Mouse (Mus musculus) kidney, postnatal 0 days (tissue): Measurements from ENCODE around the gene Ndrg3. TPM values are rescaled to one million over a fixed set of nuclear protein-coding genes. Genes with fewer than 3 reads are reported as not detected.
"Not testable (repeated sequence)": the region's sequence is repeated elsewhere in the genome, so short reads cannot be mapped to it uniquely, and the experiment has no call there.

Experiments
- ATAC-seq: fragments of 200-750 bp; cut with Nextera tagmentation; replicated peaks from 2 replicates; pipeline ENCODE4 v1.8.0; 2017; ENCODE audit warnings: low read depth, moderate number of reproducible peaks, moderate TSS enrichment, moderate library complexity; ENCODE audit not compliant: low FRiP score
- DNase-seq: peaks from one replicate; pipeline ENCODE4 v3.0.0-alpha.2; 2016; ENCODE audit warnings: low spot score
- H3K27ac ChIP-seq: fragments of 300-500 bp; sonication (generic); 2 replicates; pipeline ENCODE4 v1.5.1; 2014; ENCODE audit warnings: mild to moderate bottlenecking
- H3K27me3 ChIP-seq: fragments of 300-500 bp; sonication (generic); 2 replicates; pipeline ENCODE4 v1.6.1; 2014; ENCODE audit warnings: low read length, mixed read lengths; ENCODE audit not compliant: insufficient read depth
- H3K36me3 ChIP-seq: fragments of 300-500 bp; sonication (generic); 2 replicates; pipeline ENCODE4 v1.6.1; 2014; ENCODE audit warnings: low read length, mixed read lengths; ENCODE audit not compliant: insufficient read depth
- H3K4me1 ChIP-seq: fragments of 300-500 bp; sonication (generic); replicated peaks from 2 replicates; pipeline ENCODE4 v1.6.1; 2014; ENCODE audit warnings: antibody characterized with exemption, low read length, mixed read lengths; ENCODE audit not compliant: insufficient read depth
- H3K4me2 ChIP-seq: fragments of 300-500 bp; sonication (generic); 2 replicates; pipeline ENCODE4 v1.6.1; 2014; ENCODE audit warnings: mild to moderate bottlenecking, low read length, moderate library complexity, mixed read lengths
- H3K4me3 ChIP-seq: fragments of 300-500 bp; sonication (generic); replicated peaks from 2 replicates; pipeline ENCODE4 v1.5.1; 2014; ENCODE audit warnings: low read depth, low read length
- H3K9ac ChIP-seq: fragments of 300-500 bp; sonication (generic); 2 replicates; pipeline ENCODE4 v1.6.1; 2014; ENCODE audit warnings: low read depth, low read length
- H3K9me3 ChIP-seq: fragments of 300-500 bp; sonication (generic); replicated peaks from 2 replicates; pipeline ENCODE4 v1.6.1; 2016; ENCODE audit warnings: low read length, inconsistent platforms, mixed read lengths
- CTCF ChIP-seq: IDR thresholded peaks from 2 replicates; pipeline ENCODE4 v1.5.1; 2016; ENCODE audit warnings: antibody characterized with exemption, low read depth, mild to moderate bottlenecking, moderate library complexity
- WGBS: fragments of 180-500 bp; shearing (Covaris S2); extraction: QIAGEN DNeasy Blood & Tissue Kit; methylation state at CpG from one replicate; pipeline ENCODE4 v1.1.7; 2014; 5-methylcytosine and 5-hydroxymethylcytosine counted together
- polyA plus RNA-seq: library from polyadenylated mRNA; unstranded; fragments of >200 nt; fragmentation: Nextera tagmentation; extraction: Ambion mirVana; gene quantifications from 2 replicates; pipeline ENCODE4 v1.2.1, GENCODE M21; 2015

Gene Ndrg3
- polyA plus RNA-seq, 1 experiment from 2014 or later: 45.8 TPM

DNA sequence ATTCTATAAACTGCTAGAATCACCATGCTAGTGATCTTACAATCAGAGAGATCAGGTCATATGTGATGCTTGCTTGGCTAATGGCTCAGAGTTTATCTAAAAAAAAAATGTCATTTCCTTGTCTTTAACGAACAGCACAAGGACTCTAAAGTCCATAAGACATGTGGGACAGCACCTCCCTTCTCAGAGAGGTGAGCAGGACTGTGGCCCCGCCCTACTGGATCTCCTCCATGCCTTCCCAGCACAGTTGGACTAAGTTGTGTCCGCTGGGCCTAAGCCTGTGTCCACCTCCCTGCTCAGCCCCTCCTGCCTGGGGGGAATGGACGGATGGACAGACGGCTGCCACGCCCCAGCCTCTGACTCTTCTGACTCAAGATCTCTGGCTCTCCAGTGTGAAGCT, 56.9 kb downstream of the Ndrg3 start:
- TF ChIP-seq CTCF: no peak
- Histone ChIP-seq H3K9me3 (no peaks in the 10 kb centered on the region), H3K27ac (no peak overlapping the region), H3K4me2 (no peak overlapping the region), H3K4me3 (no peak overlapping the region), H3K27me3 (no peaks in the 10 kb centered on the region), H3K36me3 (no peaks in the 10 kb centered on the region), H3K9ac (no peak overlapping the region), H3K4me1 (no peaks in the 10 kb centered on the region)
- 81% methylated on average over 6 of the region's 6 CpGs for WGBS
- no peak for DNase-seq
- ATAC-seq: no peak

DNA sequence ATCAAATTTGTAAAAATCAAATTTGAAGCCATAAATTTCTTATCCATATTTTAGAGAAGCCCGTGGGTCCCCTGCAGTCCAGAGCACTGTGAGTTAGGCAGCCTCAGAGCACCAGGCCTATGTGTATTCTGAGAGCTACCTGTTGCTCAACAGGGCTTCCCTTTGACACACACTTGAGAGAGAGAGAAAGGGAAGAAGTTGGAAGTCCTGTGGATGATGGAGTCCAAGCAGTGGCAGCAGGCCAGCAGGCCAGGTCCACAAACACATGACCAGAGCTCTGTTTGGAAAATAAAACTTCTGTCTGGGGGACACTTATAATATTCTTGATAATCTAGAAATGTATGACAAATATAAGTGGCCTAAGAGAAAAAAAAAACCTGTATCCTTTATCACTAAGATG, 58.4 kb downstream of the Ndrg3 start:
- ATAC-seq (no peak), DNase-seq (no peak)
- Histone ChIP-seq H3K27ac (no peak overlapping the region), H3K4me3 (no peak overlapping the region), H3K27me3 (no peaks in the 10 kb centered on the region), H3K9ac (no peak overlapping the region), H3K9me3 (no peaks in the 10 kb centered on the region), H3K4me1 (no peaks in the 10 kb centered on the region), H3K36me3 (no peaks in the 10 kb centered on the region), H3K4me2 (no peak overlapping the region)
- no peak for TF ChIP-seq CTCF
- WGBS: 98% methylated on average over 1 of the region's 1 CpGs

DNA sequence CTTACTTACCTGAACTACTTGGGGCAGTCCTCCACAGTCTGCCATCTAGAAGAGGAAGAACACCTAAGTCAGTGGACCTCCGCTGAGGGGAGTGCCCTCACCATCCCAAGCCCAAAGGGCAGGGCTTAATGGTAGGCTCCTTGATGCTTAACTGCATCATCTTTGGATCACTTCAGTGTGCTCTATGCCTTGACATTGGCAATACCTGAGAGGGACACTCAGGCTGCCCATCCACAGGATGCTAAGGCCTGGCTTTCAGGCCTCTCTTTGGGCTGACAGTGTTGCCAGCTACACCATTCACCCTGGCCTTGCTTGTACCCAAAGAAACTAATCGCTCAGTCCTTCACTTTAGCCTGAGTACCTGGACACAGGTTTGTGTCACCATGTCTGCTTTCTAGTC, 60.4 kb downstream of the Ndrg3 start:
- no peaks in the 10 kb centered on the region for H3K4me1 ChIP-seq
- no peak overlapping the region for H3K4me2 ChIP-seq
- no peak overlapping the region for H3K4me3 ChIP-seq
- no peak for ATAC-seq
- H3K9ac ChIP-seq: no peak overlapping the region
- H3K9me3 ChIP-seq: no peaks in the 10 kb centered on the region
- no peak overlapping the region for H3K27ac ChIP-seq
- 0 out of 2 replicates have a peak, but pooled peaks cover 7% of the 10 kb centered on the region for H3K36me3 ChIP-seq
- no peak for DNase-seq
- 92% methylated on average over 2 of the region's 2 CpGs for WGBS
- no peaks in the 10 kb centered on the region for H3K27me3 ChIP-seq
- TF ChIP-seq CTCF: no peak

DNA sequence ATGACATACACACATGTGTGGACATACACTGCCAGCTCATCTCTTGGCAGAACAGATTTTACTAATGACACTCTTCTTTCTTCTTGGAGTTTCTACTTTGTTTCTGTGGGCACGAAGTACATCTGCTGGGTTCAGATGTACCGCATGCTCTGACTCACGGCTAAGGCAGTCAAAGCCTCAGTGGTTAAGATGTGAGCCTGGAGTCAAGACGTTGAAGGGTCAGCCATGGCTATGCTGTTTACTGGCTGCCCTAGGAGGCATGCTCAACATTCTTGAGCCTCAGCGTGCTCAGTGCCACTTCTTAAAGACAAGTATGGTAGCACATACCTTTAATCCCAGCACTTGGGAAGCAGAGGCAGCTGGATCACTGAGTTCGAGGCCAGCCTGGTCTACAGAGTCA, 61.3 kb downstream of the Ndrg3 start:
- TF ChIP-seq CTCF: no peak
- 94% methylated on average over 6 of the region's 6 CpGs for WGBS
- Histone ChIP-seq H3K4me1 (no peaks in the 10 kb centered on the region), H3K4me2 (no peak overlapping the region), H3K9ac (no peak overlapping the region), H3K27me3 (no peaks in the 10 kb centered on the region), H3K36me3 (0 out of 2 replicates have a peak, but pooled peaks cover 7% of the 10 kb centered on the region), H3K4me3 (no peak overlapping the region), H3K9me3 (no peaks in the 10 kb centered on the region), H3K27ac (no peak overlapping the region)
- ATAC-seq: no peak
- no peak for DNase-seq

DNA sequence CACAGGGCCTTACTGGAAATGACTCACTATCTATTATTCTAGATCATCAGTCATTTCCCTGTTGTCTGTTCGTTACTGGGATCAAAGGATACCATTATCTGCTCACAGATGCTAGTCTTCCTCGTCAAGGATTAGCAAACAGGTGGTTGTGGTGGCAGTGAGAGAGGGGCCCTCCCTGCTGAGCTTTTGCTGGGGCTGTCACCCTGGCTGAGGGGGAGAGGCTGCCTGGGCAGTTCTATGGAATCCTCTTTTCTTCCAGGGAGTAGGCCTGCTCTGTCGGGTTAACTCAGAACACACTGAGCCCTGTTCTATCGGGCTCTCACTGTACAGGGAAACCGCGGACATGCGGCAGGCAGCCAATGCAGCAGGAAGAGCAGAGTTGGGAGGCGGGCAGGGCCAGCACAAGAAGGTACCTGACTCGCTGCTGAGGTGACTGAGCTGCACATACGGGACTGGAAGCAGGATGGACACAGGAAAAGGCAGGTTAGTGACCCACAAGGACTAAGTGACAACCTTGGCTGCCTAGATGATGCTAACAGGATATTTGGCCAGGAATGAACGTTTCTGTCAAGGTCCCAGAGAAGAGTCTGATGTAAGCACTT, 62.2 kb downstream of the Ndrg3 start:
- ATAC-seq (no peak), DNase-seq (no peak)
- Histone ChIP-seq H3K27me3 (no peaks in the 10 kb centered on the region), H3K9me3 (no peaks in the 10 kb centered on the region), H3K36me3 (0 out of 2 replicates have a peak, but pooled peaks cover 7% of the 10 kb centered on the region), H3K27ac (no peak overlapping the region), H3K4me2 (no peak overlapping the region), H3K4me3 (no peak overlapping the region), H3K4me1 (no peaks in the 10 kb centered on the region), H3K9ac (no peak overlapping the region)
- 63% methylated on average over 11 of the region's 11 CpGs for WGBS
- no peak for TF ChIP-seq CTCF

DNA sequence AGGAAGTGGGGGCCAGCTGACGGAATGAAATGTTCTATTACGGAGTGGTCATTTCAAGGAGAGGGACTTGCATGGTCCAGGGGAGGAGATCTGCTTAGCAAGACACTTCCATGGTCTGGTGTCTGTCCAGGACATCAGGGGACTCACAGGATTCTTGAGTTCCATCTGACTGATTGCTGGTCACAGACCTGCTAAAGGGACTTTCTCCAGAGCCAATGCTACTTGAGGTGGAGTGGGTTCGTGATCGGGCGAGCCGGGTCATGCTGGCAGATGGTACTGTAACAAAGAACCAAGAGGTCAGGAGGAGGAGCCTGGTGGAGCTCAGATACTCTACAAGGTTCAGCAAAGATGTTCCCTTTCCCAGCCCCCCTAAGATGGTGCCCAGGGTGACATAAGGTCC, 63.2 kb downstream of the Ndrg3 start:
- WGBS: 91% methylated on average over 6 of the region's 6 CpGs
- H3K36me3 ChIP-seq: 0 out of 2 replicates have a peak, but pooled peaks cover 7% of the 10 kb centered on the region
- no peak overlapping the region for H3K27ac ChIP-seq
- TF ChIP-seq CTCF: no peak
- H3K4me2 ChIP-seq: no peak overlapping the region
- ATAC-seq (no peak), DNase-seq (no peak)
- H3K4me1 ChIP-seq: no peaks in the 10 kb centered on the region
- H3K9me3 ChIP-seq: no peaks in the 10 kb centered on the region
- no peak overlapping the region for H3K9ac ChIP-seq
- no peaks in the 10 kb centered on the region for H3K27me3 ChIP-seq
- H3K4me3 ChIP-seq: no peak overlapping the region

DNA sequence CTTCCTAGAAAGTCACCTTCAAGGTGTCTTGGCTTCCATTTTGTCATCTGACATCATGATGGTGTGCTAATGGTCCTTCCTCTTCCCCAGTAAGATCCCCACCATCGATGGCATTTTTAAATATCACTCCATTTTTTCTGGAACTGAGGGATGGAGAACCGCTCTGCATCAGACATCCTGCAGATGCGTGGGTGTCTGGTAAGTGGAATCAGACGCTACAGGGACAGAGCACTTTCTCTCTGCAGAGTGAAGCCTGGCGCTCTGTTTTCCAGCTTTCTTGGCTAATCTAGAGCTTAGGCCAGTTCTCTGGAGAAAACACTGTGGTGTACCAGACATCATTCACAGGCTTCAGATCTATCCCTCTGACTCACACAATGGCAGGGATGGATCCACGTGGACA, 64.2 kb downstream of the Ndrg3 start:
- no peak overlapping the region for H3K9ac ChIP-seq
- H3K9me3 ChIP-seq: no peaks in the 10 kb centered on the region
- 90% methylated on average over 6 of the region's 6 CpGs for WGBS
- H3K4me2 ChIP-seq: no peak overlapping the region
- no peak overlapping the region for H3K4me3 ChIP-seq
- no peaks in the 10 kb centered on the region for H3K4me1 ChIP-seq
- 0 out of 2 replicates have a peak, but pooled peaks cover 7% of the 10 kb centered on the region for H3K36me3 ChIP-seq
- DNase-seq: no peak
- H3K27ac ChIP-seq: no peak overlapping the region
- TF ChIP-seq CTCF: no peak
- no peaks in the 10 kb centered on the region for H3K27me3 ChIP-seq
- no peak for ATAC-seq

DNA sequence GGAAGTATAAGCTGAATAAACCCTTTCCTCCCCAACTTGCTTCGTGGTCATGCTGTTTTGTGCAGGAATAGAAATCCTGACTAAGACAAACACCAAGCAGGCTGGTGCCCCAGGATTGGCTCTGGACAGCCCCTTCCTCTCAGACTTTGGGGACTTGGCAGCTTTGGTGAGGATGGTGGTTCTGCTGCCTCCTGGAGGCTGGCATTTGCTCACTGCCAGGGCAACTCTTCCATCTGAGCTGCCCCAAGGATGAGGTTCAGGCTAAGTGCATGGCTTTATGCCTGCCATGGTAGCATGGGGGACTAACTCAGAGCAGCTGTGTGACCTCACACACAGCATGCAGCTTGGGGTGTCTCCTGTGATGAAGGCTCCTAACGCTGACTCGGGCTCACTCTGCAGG, 66.2 kb downstream of the Ndrg3 start:
- H3K4me1 ChIP-seq, H3K27me3 ChIP-seq, DNase-seq, ATAC-seq, H3K36me3 ChIP-seq, H3K9ac ChIP-seq, H3K9me3 ChIP-seq, H3K27ac ChIP-seq, H3K4me3 ChIP-seq, H3K4me2 ChIP-seq: not testable (repeated sequence)
- WGBS: 84% methylated on average over 3 of the region's 3 CpGs

DNA sequence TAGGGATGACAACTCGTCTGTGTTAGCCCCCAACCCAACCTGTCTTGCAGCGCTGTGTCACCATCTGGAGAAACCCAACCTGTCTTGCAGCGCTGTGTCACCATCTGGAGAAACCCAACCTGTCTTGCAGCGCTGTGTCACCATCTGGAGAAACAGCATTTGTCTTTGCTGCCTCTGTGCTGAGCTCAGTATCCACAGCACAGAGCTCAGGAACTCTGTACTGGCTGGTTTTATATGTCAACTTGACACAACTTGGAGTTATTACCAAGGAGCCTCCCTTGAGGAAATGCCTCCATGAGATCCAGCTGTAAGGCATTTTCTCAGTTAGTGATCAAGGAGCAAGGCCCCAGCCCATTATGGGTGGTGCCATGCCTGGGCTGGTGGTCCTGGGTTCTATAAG, 66.8 kb downstream of the Ndrg3 start:
- H3K9me3 ChIP-seq, H3K9ac ChIP-seq, H3K4me2 ChIP-seq, H3K27ac ChIP-seq, H3K27me3 ChIP-seq, H3K36me3 ChIP-seq, H3K4me1 ChIP-seq, H3K4me3 ChIP-seq: not testable (repeated sequence)
- WGBS: 62% methylated on average over 4 of the region's 4 CpGs
- DNase-seq (peak; percentile 32), ATAC-seq (0 out of 2 replicates have a peak, but pooled peaks have one; percentile 25)
